Mouse (Mus musculus) intestine, postnatal 0 days (tissue): Measurements from ENCODE around the gene Muc5ac. TPM values are rescaled to one million over a fixed set of nuclear protein-coding genes. Genes with fewer than 3 reads are reported as not detected.
"Not testable (repeated sequence)": the region's sequence is repeated elsewhere in the genome, so short reads cannot be mapped to it uniquely, and the experiment has no call there.

Source experiments
- ATAC-seq: fragments of 200-750 bp; cut with Nextera tagmentation; 2 replicates; pipeline ENCODE4 v1.8.0; 2017; ENCODE audit warnings: mild to moderate bottlenecking, moderate TSS enrichment, moderate library complexity
- H3K27ac ChIP-seq: fragments of 300-500 bp; sonication (generic); 2 replicates; pipeline ENCODE4 v1.5.1; 2014; ENCODE audit warnings: mild to moderate bottlenecking, low read depth, low read length, moderate library complexity
- H3K27me3 ChIP-seq: fragments of 300-500 bp; sonication (generic); replicated peaks from 2 replicates; pipeline ENCODE4 v1.6.1; 2014; ENCODE audit warnings: low read length, mixed read lengths; ENCODE audit not compliant: control insufficient read depth, insufficient read depth
- H3K36me3 ChIP-seq: fragments of 300-500 bp; sonication (generic); 2 replicates; pipeline ENCODE4 v1.6.1; 2014; ENCODE audit warnings: mild to moderate bottlenecking, moderate library complexity; ENCODE audit not compliant: control insufficient read depth, insufficient read depth
- H3K4me1 ChIP-seq: fragments of 300-500 bp; sonication (generic); replicated peaks from 2 replicates; pipeline ENCODE4 v1.6.1; 2014; ENCODE audit warnings: antibody characterized with exemption, low read length, mixed read lengths; ENCODE audit not compliant: control insufficient read depth, insufficient read depth
- H3K4me2 ChIP-seq: fragments of 300-500 bp; sonication (generic); replicated peaks from 2 replicates; pipeline ENCODE4 v1.6.1; 2014; ENCODE audit warnings: low read depth, mild to moderate bottlenecking, moderate library complexity
- H3K4me3 ChIP-seq: fragments of 300-500 bp; sonication (generic); 2 replicates; pipeline ENCODE4 v1.5.1; 2014; ENCODE audit warnings: low read depth, low read length
- H3K9ac ChIP-seq: fragments of 300-500 bp; sonication (generic); 2 replicates; pipeline ENCODE4 v1.6.1; 2014; ENCODE audit warnings: mild to moderate bottlenecking, low read depth, low read length
- H3K9me3 ChIP-seq: fragments of 300-500 bp; sonication (generic); 2 replicates; pipeline ENCODE4 v1.6.1; 2016; ENCODE audit warnings: mixed run types; ENCODE audit not compliant: control insufficient read depth
- CTCF ChIP-seq: sonication (generic); IDR thresholded peaks from 2 replicates; pipeline ENCODE4 v1.5.1; 2016; ENCODE audit warnings: low read depth, mild to moderate bottlenecking, control low read depth, antibody characterized with exemption, moderate library complexity
- WGBS: fragments of 180-500 bp; shearing (Covaris S2); extraction: QIAGEN DNeasy Blood & Tissue Kit; methylation state at CpG from one replicate; pipeline ENCODE4 v1.1.7; 2014; 5-methylcytosine and 5-hydroxymethylcytosine counted together
- polyA plus RNA-seq: library from polyadenylated mRNA; unstranded; fragments of >200 nt; fragmentation: Nextera tagmentation; extraction: Ambion mirVana; gene quantifications from 2 replicates; pipeline ENCODE4 v1.2.1, GENCODE M21; 2015

The Muc5ac gene
- polyA plus RNA-seq, 1 experiment from 2014 or later = not detected

- ATAC-seq = peak; percentile 69
- Histone ChIP-seq H3K9ac (no peak overlapping the region), H3K36me3 (no peaks in the 10 kb centered on the region), H3K4me3 (no peak overlapping the region), H3K27me3 (0 out of 2 replicates have a peak, but pooled peaks cover 6% of the 10 kb centered on the region), H3K4me1 (peaks cover 9% of the 10 kb centered on the region; the same call in 1 of the 2 replicates), H3K4me2 (no peak overlapping the region), H3K27ac (no peak overlapping the region), H3K9me3 (no peaks in the 10 kb centered on the region)
- WGBS = 39% methylated on average over 8 of the region's 8 CpGs
- no peak for TF ChIP-seq CTCF
Observed at GRCm38 (mm10) chr7:141770988-141771387, 17.8 kb upstream of the Muc5ac start.

- WGBS = 67% methylated on average over 1 of the region's 1 CpGs
- Histone ChIP-seq H3K4me2 (no peak overlapping the region), H3K36me3 (no peaks in the 10 kb centered on the region), H3K9ac (no peak overlapping the region), H3K27me3 (peaks cover 6% of the 10 kb centered on the region; the same call in 1 of the 2 replicates), H3K9me3 (no peaks in the 10 kb centered on the region), H3K27ac (no peak overlapping the region), H3K4me3 (no peak overlapping the region), H3K4me1 (peaks cover 9% of the 10 kb centered on the region; the same call in 1 of the 2 replicates)
- TF ChIP-seq CTCF = no peak
- no peak for ATAC-seq
Observed at GRCm38 (mm10) chr7:141772058-141772557, 16.7 kb upstream of the Muc5ac start.

- ATAC-seq = no peak
- Histone ChIP-seq H3K9ac (no peak overlapping the region), H3K4me3 (no peak overlapping the region), H3K4me1 (peaks cover 9% of the 10 kb centered on the region; the same call in 1 of the 2 replicates), H3K27ac (no peak overlapping the region), H3K4me2 (no peak overlapping the region), H3K36me3 (no peaks in the 10 kb centered on the region), H3K9me3 (no peaks in the 10 kb centered on the region), H3K27me3 (peaks cover 3% of the 10 kb centered on the region; the same call in 1 of the 2 replicates)
- no peak for TF ChIP-seq CTCF
- 90% methylated on average over 2 of the region's 2 CpGs for WGBS
Observed at GRCm38 (mm10) chr7:141774855-141775254, 13.9 kb upstream of the Muc5ac start.

- ATAC-seq = no peak
- H3K9me3 ChIP-seq = no peaks in the 10 kb centered on the region
- no peaks in the 10 kb centered on the region; the same call in 1 of the 2 replicates for H3K27me3 ChIP-seq
- no peak overlapping the region for H3K4me2 ChIP-seq
- 85% methylated on average over 5 of the region's 5 CpGs for WGBS
- H3K4me1 ChIP-seq = peaks cover 5% of the 10 kb centered on the region; the same call in 1 of the 2 replicates
- no peak for TF ChIP-seq CTCF
- no peak overlapping the region for H3K9ac ChIP-seq
- H3K27ac ChIP-seq = no peak overlapping the region
- H3K4me3 ChIP-seq = no peak overlapping the region
- H3K36me3 ChIP-seq = no peaks in the 10 kb centered on the region
Observed at GRCm38 (mm10) chr7:141776199-141776598, 12.6 kb upstream of the Muc5ac start.

- no peak for ATAC-seq
- Histone ChIP-seq H3K4me1 (no peaks in the 10 kb centered on the region), H3K27ac (no peak overlapping the region), H3K27me3 (no peaks in the 10 kb centered on the region), H3K36me3 (no peaks in the 10 kb centered on the region), H3K9me3 (peaks cover 3% of the 10 kb centered on the region; the same call in 1 of the 2 replicates), H3K4me3 (no peak overlapping the region), H3K4me2 (no peak overlapping the region), H3K9ac (no peak overlapping the region)
- 97% methylated on average over 1 of the region's 1 CpGs for WGBS
- TF ChIP-seq CTCF = no peak
Observed at GRCm38 (mm10) chr7:141794251-141794650, 5.5 kb downstream of the Muc5ac start.

- ATAC-seq = no peak
- Histone ChIP-seq H3K36me3 (no peaks in the 10 kb centered on the region), H3K4me2 (no peak overlapping the region), H3K9me3 (no peaks in the 10 kb centered on the region), H3K27me3 (no peaks in the 10 kb centered on the region), H3K9ac (no peak overlapping the region), H3K27ac (no peak overlapping the region), H3K4me3 (no peak overlapping the region), H3K4me1 (no peaks in the 10 kb centered on the region)
- WGBS = 88% methylated on average over 7 of the region's 7 CpGs
- no peak for TF ChIP-seq CTCF
Observed at GRCm38 (mm10) chr7:141803206-141803605, 14.4 kb downstream of the Muc5ac start.

- Histone ChIP-seq H3K4me3 (no peak overlapping the region), H3K27me3 (no peaks in the 10 kb centered on the region), H3K9me3 (no peaks in the 10 kb centered on the region), H3K4me1 (no peaks in the 10 kb centered on the region), H3K36me3 (no peaks in the 10 kb centered on the region), H3K27ac (no peak overlapping the region), H3K4me2 (no peak overlapping the region), H3K9ac (no peak overlapping the region)
- TF ChIP-seq CTCF = no peak
- no peak for ATAC-seq
- WGBS = 88% methylated on average over 7 of the region's 7 CpGs
Observed at GRCm38 (mm10) chr7:141805384-141805783, 16.6 kb downstream of the Muc5ac start.

GRCm38 (mm10) chr7:141807823-141808222, 19.1 kb downstream of the Muc5ac start:
- not testable (repeated sequence) for H3K27me3 ChIP-seq, H3K4me2 ChIP-seq, H3K9ac ChIP-seq, ATAC-seq, H3K4me3 ChIP-seq, H3K36me3 ChIP-seq, H3K27ac ChIP-seq, H3K9me3 ChIP-seq, H3K4me1 ChIP-seq
- no CpG with 5 or more reads among the region's 4 CpGs for WGBS

- not testable (repeated sequence) for H3K9me3 ChIP-seq, H3K36me3 ChIP-seq, H3K4me3 ChIP-seq, H3K27me3 ChIP-seq, H3K4me1 ChIP-seq, ATAC-seq, H3K4me2 ChIP-seq, H3K27ac ChIP-seq, H3K9ac ChIP-seq
- WGBS = no CpG with 5 or more reads among the region's 4 CpGs
Observed at GRCm38 (mm10) chr7:141809933-141810332, 21.2 kb downstream of the Muc5ac start.
